Comparison of ENCODE assay signal across 8 mouse cellular contexts in genomic region chr7:41633221-41633984, GRCm38 (mm10). TPM values are rescaled to one million over a fixed set of nuclear protein-coding genes. Genes with fewer than 3 reads are reported as not detected.
DNase-seq lines count a peak whose midpoint lies in the region; ATAC-seq lines count a peak whose summit lies in the region.

No protein-coding gene starts in this region.

- WGBS in hindbrain, embryonic 12.5 days = under 1% methylated on average over 26 of the region's 26 CpGs

- peaks cover 32% of the 10 kb centered on the region for H3K36me3 ChIP-seq in hindbrain, embryonic 12.5 days

- peaks cover 12% of the 10 kb centered on the region; the same call in 1 of the 2 replicates for H3K9me3 ChIP-seq in hindbrain, embryonic 12.5 days (replicated peaks)

- peak overlapping the region; percentile 94 for H3K27ac ChIP-seq in hindbrain, embryonic 12.5 days

- peak overlapping the region; percentile 52 for H3K4me3 ChIP-seq in hindbrain, embryonic 12.5 days

- H3K27me3 ChIP-seq in hindbrain, embryonic 12.5 days = no peaks in the 10 kb centered on the region

- H3K4me1 ChIP-seq in hindbrain, embryonic 12.5 days = peaks cover 6% of the 10 kb centered on the region

- peak; percentile 97 for DNase-seq in NIH3T3 (ENCODE audit: low read depth)
- peak; percentile 98 for DNase-seq in cerebellum, postnatal 10 days
- peak; percentile 90 to 92 for DNase-seq in frontal cortex, postnatal 10 days (ENCODE audit: low spot score in 2 of 2)
- DNase-seq in layer of hippocampus, postnatal 14 days (ENCODE audit: low spot score in 2 of 2) = peak; percentile 95 to 97
- DNase-seq in lung, postnatal 14 days = peak; percentile 88
- DNase-seq in retina, adult 2 months (ENCODE audit: low read depth, low spot score) = peak; percentile 89
- DNase-seq in thymus, postnatal 36 days = peak; percentile 80 to 83

- peak overlapping the region; percentile 63 for H3K4me2 ChIP-seq in hindbrain, embryonic 12.5 days (replicated peaks)

- ATAC-seq in hindbrain, embryonic 12.5 days (ENCODE audit: low FRiP score) = peak; percentile 98

- H3K9ac ChIP-seq in hindbrain, embryonic 12.5 days = peak overlapping the region; percentile 72

RNA-seq across cellular contexts. Expression of gene Zfp788, which starts 0.4 kb away (rescaled TPM):
- 18.4 and 20.2 TPM in 2 replicates for polyA plus RNA-seq in hindbrain, embryonic 12.5 days (2016; fragmentation: Nextera tagmentation; extraction: Ambion mirVana)
- 10 to 100 TPM; 33.1 to 34.3 TPM for total RNA-seq in layer of hippocampus, postnatal 14 days (2021)

RNA-seq across cellular contexts. Expression of gene 2610021A01Rik, which starts 34.4 kb away (rescaled TPM):
- polyA plus RNA-seq in hindbrain, embryonic 12.5 days (2016; fragmentation: Nextera tagmentation; extraction: Ambion mirVana) = 17.0 and 18.4 TPM in 2 replicates
- 10 to 100 TPM; 22.6 to 28.2 TPM for total RNA-seq in layer of hippocampus, postnatal 14 days (2021)

RNA-seq across cellular contexts. Expression of gene Gm6871, which starts 59.9 kb away (rescaled TPM):
- not detected in 2 replicates for polyA plus RNA-seq in hindbrain, embryonic 12.5 days (2016; fragmentation: Nextera tagmentation; extraction: Ambion mirVana)
- total RNA-seq in layer of hippocampus, postnatal 14 days (2021) = not detected

Comparison
In these comparisons a context has a peak if more than half of its experiments do, and no peak if none do; other contexts are left out.
1. Peak in every context shown above with its lines: DNase-seq, ATAC-seq, H3K4me3 ChIP-seq and H3K27ac ChIP-seq.